Mouse (Mus musculus) lung, embryonic 15.5 days (tissue): ENCODE data around the gene Pard3. TPM values are rescaled to one million over a fixed set of nuclear protein-coding genes. Genes with fewer than 3 reads are reported as not detected.

ENCODE experiments used
- ATAC-seq: fragments of 200-750 bp; cut with Nextera tagmentation; 2 replicates; pipeline ENCODE4 v1.8.0; 2017; ENCODE audit warnings: moderate number of reproducible peaks, borderline replicate concordance; ENCODE audit not compliant: low FRiP score, low TSS enrichment; ENCODE audit errors: extremely low read depth
- H3K27ac ChIP-seq: fragments of 300-500 bp; sonication (generic); 2 replicates; pipeline ENCODE4 v1.5.1; 2015; ENCODE audit warnings: moderate library complexity, mild to moderate bottlenecking, inconsistent platforms
- H3K27me3 ChIP-seq: fragments of 300-500 bp; sonication (generic); 2 replicates; pipeline ENCODE4 v1.6.1; 2015; ENCODE audit warnings: inconsistent platforms
- H3K36me3 ChIP-seq: fragments of 300-500 bp; sonication (generic); 2 replicates; pipeline ENCODE4 v1.6.1; 2015; ENCODE audit warnings: inconsistent platforms
- H3K4me1 ChIP-seq: fragments of 300-500 bp; sonication (generic); 2 replicates; pipeline ENCODE4 v1.6.1; 2015; ENCODE audit warnings: inconsistent platforms
- H3K4me2 ChIP-seq: fragments of 300-500 bp; sonication (generic); 2 replicates; pipeline ENCODE4 v1.6.1; 2015; ENCODE audit warnings: inconsistent platforms, mild to moderate bottlenecking, moderate library complexity
- H3K4me3 ChIP-seq: fragments of 300-500 bp; sonication (generic); 2 replicates; pipeline ENCODE4 v1.5.1; 2015; ENCODE audit warnings: mild to moderate bottlenecking, inconsistent platforms
- H3K9ac ChIP-seq: fragments of 300-500 bp; sonication (generic); 2 replicates; pipeline ENCODE4 v1.6.1; 2015; ENCODE audit warnings: inconsistent platforms
- H3K9me3 ChIP-seq: fragments of 300-500 bp; sonication (generic); 2 replicates; pipeline ENCODE4 v1.6.1; 2016; ENCODE audit warnings: inconsistent platforms
- WGBS: fragments of 180-500 bp; shearing (Covaris S2); methylation state at CpG from one replicate; pipeline ENCODE4 v1.1.7; 2015; 5-methylcytosine and 5-hydroxymethylcytosine counted together
- polyA plus RNA-seq: library from polyadenylated mRNA; unstranded; fragments of >200 nt; fragmentation: Nextera tagmentation; extraction: Ambion mirVana; gene quantifications from 2 replicates; pipeline ENCODE4 v1.2.1, GENCODE M21; 2015

Gene Pard3
- polyA plus RNA-seq, 1 experiment from 2014 or later = 21.9 TPM

GRCm38 (mm10) chr8:127257086-127257485, 193.4 kb downstream of the Pard3 start:
- Histone ChIP-seq H3K4me1 (peaks cover 4% of the 10 kb centered on the region; the same call in 1 of the 2 replicates), H3K4me3 (no peak overlapping the region), H3K4me2 (no peak overlapping the region), H3K27me3 (no peaks in the 10 kb centered on the region), H3K27ac (no peak overlapping the region), H3K36me3 (no peaks in the 10 kb centered on the region), H3K9ac (no peak overlapping the region), H3K9me3 (no peaks in the 10 kb centered on the region; the same call in 1 of the 2 replicates)
- no peak for ATAC-seq
- 86% methylated on average over 3 of the region's 3 CpGs for whole genome bisulfite sequencing

- Histone ChIP-seq H3K4me1 (no peaks in the 10 kb centered on the region), H3K27me3 (no peaks in the 10 kb centered on the region), H3K4me3 (no peak overlapping the region), H3K9ac (no peak overlapping the region), H3K27ac (no peak overlapping the region), H3K9me3 (no peaks in the 10 kb centered on the region; the same call in 1 of the 2 replicates), H3K4me2 (no peak overlapping the region), H3K36me3 (no peaks in the 10 kb centered on the region)
- WGBS = 88% methylated on average over 6 of the region's 6 CpGs
- ATAC-seq = no peak
These were observed 197.4 kb downstream of the Pard3 start for GRCm38 (mm10) chr8:127261051-127261450.

GRCm38 (mm10) chr8:127262026-127262425, 198.3 kb downstream of the Pard3 start:
- Histone ChIP-seq H3K27me3 (no peaks in the 10 kb centered on the region), H3K9ac (no peak overlapping the region), H3K36me3 (no peaks in the 10 kb centered on the region), H3K4me2 (no peak overlapping the region), H3K4me1 (no peaks in the 10 kb centered on the region), H3K9me3 (no peaks in the 10 kb centered on the region; the same call in 1 of the 2 replicates), H3K4me3 (no peak overlapping the region), H3K27ac (no peak overlapping the region)
- no peak for ATAC-seq
- WGBS = 63% methylated on average over 7 of the region's 7 CpGs

- Histone ChIP-seq H3K27ac (no peak overlapping the region), H3K36me3 (no peaks in the 10 kb centered on the region), H3K4me3 (no peak overlapping the region), H3K27me3 (no peaks in the 10 kb centered on the region), H3K9me3 (no peaks in the 10 kb centered on the region; the same call in 1 of the 2 replicates), H3K4me1 (no peaks in the 10 kb centered on the region), H3K4me2 (no peak overlapping the region), H3K9ac (no peak overlapping the region)
- WGBS = 38% methylated on average over 3 of the region's 3 CpGs
- no peak for ATAC-seq
These were observed 198.7 kb downstream of the Pard3 start for GRCm38 (mm10) chr8:127262436-127262835.

GRCm38 (mm10) chr8:127262926-127263325, 199.2 kb downstream of the Pard3 start:
- no peak for ATAC-seq
- WGBS = 69% methylated on average over 4 of the region's 4 CpGs
- Histone ChIP-seq H3K36me3 (no peaks in the 10 kb centered on the region), H3K4me3 (no peak overlapping the region), H3K4me2 (no peak overlapping the region), H3K9ac (no peak overlapping the region), H3K4me1 (no peaks in the 10 kb centered on the region), H3K9me3 (no peaks in the 10 kb centered on the region; the same call in 1 of the 2 replicates), H3K27ac (no peak overlapping the region), H3K27me3 (no peaks in the 10 kb centered on the region)

GRCm38 (mm10) chr8:127263457-127263856, 199.8 kb downstream of the Pard3 start:
- Histone ChIP-seq H3K4me3 (no peak overlapping the region), H3K27me3 (no peaks in the 10 kb centered on the region), H3K9ac (no peak overlapping the region), H3K9me3 (no peaks in the 10 kb centered on the region; the same call in 1 of the 2 replicates), H3K36me3 (no peaks in the 10 kb centered on the region), H3K4me2 (no peak overlapping the region), H3K4me1 (no peaks in the 10 kb centered on the region), H3K27ac (no peak overlapping the region)
- 67% methylated on average over 5 of the region's 5 CpGs for WGBS
- ATAC-seq = no peak

- H3K36me3 ChIP-seq = no peaks in the 10 kb centered on the region
- ATAC-seq = no peak
- H3K9ac ChIP-seq = no peak overlapping the region
- H3K4me2 ChIP-seq = no peak overlapping the region
- H3K27ac ChIP-seq = no peak overlapping the region
- H3K9me3 ChIP-seq = no peaks in the 10 kb centered on the region; the same call in 1 of the 2 replicates
- H3K4me1 ChIP-seq = no peaks in the 10 kb centered on the region
- WGBS = 77% methylated on average over 8 of the region's 8 CpGs
- no peak overlapping the region for H3K4me3 ChIP-seq
- no peaks in the 10 kb centered on the region for H3K27me3 ChIP-seq
These were observed 201.2 kb downstream of the Pard3 start for GRCm38 (mm10) chr8:127264691-127265470.

- no peak overlapping the region for H3K4me3 ChIP-seq
- H3K27ac ChIP-seq = no peak overlapping the region
- WGBS = 70% methylated on average over 5 of the region's 5 CpGs
- H3K4me1 ChIP-seq = no peaks in the 10 kb centered on the region
- no peak for ATAC-seq
- no peaks in the 10 kb centered on the region for H3K27me3 ChIP-seq
- H3K4me2 ChIP-seq = no peak overlapping the region
- no peak overlapping the region for H3K9ac ChIP-seq
- H3K9me3 ChIP-seq = no peaks in the 10 kb centered on the region
- no peaks in the 10 kb centered on the region for H3K36me3 ChIP-seq
These were observed 203.1 kb downstream of the Pard3 start for GRCm38 (mm10) chr8:127266777-127267176.

GRCm38 (mm10) chr8:127268239-127269024, 204.7 kb downstream of the Pard3 start:
- Histone ChIP-seq H3K9ac (no peak overlapping the region), H3K9me3 (no peaks in the 10 kb centered on the region), H3K27me3 (no peaks in the 10 kb centered on the region), H3K27ac (no peak overlapping the region), H3K36me3 (no peaks in the 10 kb centered on the region), H3K4me3 (no peak overlapping the region), H3K4me2 (no peak overlapping the region), H3K4me1 (no peaks in the 10 kb centered on the region)
- 57% methylated on average over 12 of the region's 12 CpGs for WGBS
- no peak for ATAC-seq

GRCm38 (mm10) chr8:127269082-127269747, 205.5 kb downstream of the Pard3 start:
- Histone ChIP-seq H3K9me3 (no peaks in the 10 kb centered on the region), H3K27me3 (no peaks in the 10 kb centered on the region), H3K4me1 (no peaks in the 10 kb centered on the region), H3K27ac (no peak overlapping the region), H3K4me3 (no peak overlapping the region), H3K36me3 (no peaks in the 10 kb centered on the region), H3K4me2 (no peak overlapping the region), H3K9ac (no peak overlapping the region)
- 62% methylated on average over 2 of the region's 2 CpGs for WGBS
- ATAC-seq = no peak

GRCm38 (mm10) chr8:127271186-127271585, 207.5 kb downstream of the Pard3 start:
- no peak for ATAC-seq
- H3K9me3 ChIP-seq = no peaks in the 10 kb centered on the region
- no peak overlapping the region for H3K4me2 ChIP-seq
- no peak overlapping the region for H3K4me3 ChIP-seq
- H3K27me3 ChIP-seq = no peaks in the 10 kb centered on the region
- H3K27ac ChIP-seq = no peak overlapping the region
- H3K4me1 ChIP-seq = no peaks in the 10 kb centered on the region
- no peaks in the 10 kb centered on the region for H3K36me3 ChIP-seq
- 86% methylated on average over 3 of the region's 3 CpGs for WGBS
- no peak overlapping the region for H3K9ac ChIP-seq
